Mouse (Mus musculus) small intestine, adult 2 months (tissue): ENCODE results near the gene Gfm1.

Source experiments
- CTCF ChIP-seq: fragments of 200-500 bp; IDR thresholded peaks from 2 replicates; pipeline ENCODE4 v1.5.1; 2012; ENCODE audit warnings: low read depth, mild to moderate bottlenecking, control low read depth, inconsistent platforms, low read length, moderate library complexity, mixed read lengths; ENCODE audit not compliant: insufficient replicate concordance, insufficient read length; ENCODE audit errors: extremely low read depth
- POLR2A ChIP-seq: fragments of 200-500 bp; IDR thresholded peaks from 2 replicates; pipeline ENCODE4 v1.6.1; 2012; ENCODE audit warnings: low read depth, mild to moderate bottlenecking, control low read depth, inconsistent platforms, low read length, moderate library complexity

DNA sequence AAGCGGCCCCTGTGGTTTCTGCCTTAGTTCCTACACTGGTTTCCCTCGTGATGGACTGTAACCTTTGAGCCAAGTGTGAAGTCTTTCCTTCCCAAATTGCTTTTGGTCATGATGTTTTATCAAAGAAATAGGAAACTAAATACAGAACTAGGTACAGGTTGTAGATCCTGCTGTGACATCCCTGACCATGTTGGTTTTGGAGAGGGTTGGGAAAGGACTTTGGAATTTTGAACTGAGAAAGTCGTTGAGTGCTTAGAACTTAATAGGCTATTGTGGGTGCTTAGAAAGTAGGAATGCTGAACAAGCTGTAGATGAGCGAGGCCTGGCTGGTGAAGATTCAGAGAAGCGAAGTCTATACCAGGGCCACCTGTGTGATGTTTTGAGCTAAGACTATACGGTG, 4.1 kb downstream of the Gfm1 start:
- TF ChIP-seq POLR2A (no peak), CTCF (no peak)
